Mouse (Mus musculus) left cerebral cortex, postnatal 25 days (tissue): ENCODE measurements around the gene Slc9a6. TPM values are rescaled to one million over a fixed set of nuclear protein-coding genes. Genes with fewer than 3 reads are reported as not detected.

Experiments used
- DNase-seq, 2 experiments: peaks; one replicate each; pipeline ENCODE4 v3.0.0; 2022; ENCODE audit warnings: low spot score in 2 of 2, mixed read lengths in 1 of 2
- intact Hi-C: fragments of 180-260 bp; cut with DNase I; formaldehyde crosslinking; loops from one replicate; pipeline ENCODE4 v1.15.1; 2025
- total RNA-seq, 2 experiments: library from RNA; stranded (reverse); gene quantifications; 2 replicates each; pipeline ENCODE4 v1.2.3; 2021

Slc9a6 gene
- total RNA-seq, 2 experiments from 2014 or later = 90.7 to 92.3 TPM

GRCm38 (mm10) chrX:56661143-56661542, 51.6 kb downstream of the Slc9a6 start:
- DNase-seq = no peak
- intact Hi-C loops = no loop called here

GRCm38 (mm10) chrX:56662316-56662715, 52.8 kb downstream of the Slc9a6 start:
- intact Hi-C loops = no loop called here
- no peak for DNase-seq

- intact Hi-C loops = no loop called here
- no peak for DNase-seq
These were observed 53.8 kb downstream of the Slc9a6 start for GRCm38 (mm10) chrX:56663377-56663776.

- no peak for DNase-seq
- intact Hi-C loops = loop anchor here (5.0 kb wide), 1 partner anchor 67 kb away; the partner anchor contains the start of gene Fhl1
These were observed 55.8 kb downstream of the Slc9a6 start for GRCm38 (mm10) chrX:56665226-56665973.

GRCm38 (mm10) chrX:56667296-56667695, 57.7 kb downstream of the Slc9a6 start:
- peak in 1 of 2 experiments; percentile 55 for DNase-seq
- intact Hi-C loops = loop anchor here (5.0 kb wide), 1 partner anchor 65 kb away; the partner anchor contains the start of gene Fhl1

GRCm38 (mm10) chrX:56668051-56668450, 58.5 kb downstream of the Slc9a6 start:
- intact Hi-C loops = loop anchor here (5.0 kb wide), 1 partner anchor 64 kb away; the partner anchor contains the start of gene Fhl1
- DNase-seq = no peak

GRCm38 (mm10) chrX:56668501-56668900, 58.9 kb downstream of the Slc9a6 start:
- intact Hi-C loops = loop anchor here (5.0 kb wide), 1 partner anchor 64 kb away; the partner anchor contains the start of gene Fhl1

GRCm38 (mm10) chrX:56675556-56675955, 66.0 kb downstream of the Slc9a6 start:
- intact Hi-C loops = no loop called here
- no peak for DNase-seq

More at GRCm38 (mm10) chrX:56668501-56668900, 58.9 kb downstream of the Slc9a6 start:
- DNase-seq = no peak

GRCm38 (mm10) chrX:56677736-56678135, 68.2 kb downstream of the Slc9a6 start:
- intact Hi-C loops = no loop called here
- DNase-seq = peak in 1 of 2 experiments; percentile 62

GRCm38 (mm10) chrX:56679066-56679465, 69.5 kb downstream of the Slc9a6 start:
- intact Hi-C loops = no loop called here
- DNase-seq = no peak

- intact Hi-C loops = no loop called here
- no peak for DNase-seq
These were observed 72.7 kb downstream of the Slc9a6 start for GRCm38 (mm10) chrX:56682156-56682720.

- DNase-seq = no peak
- intact Hi-C loops = no loop called here
These were observed 74.0 kb downstream of the Slc9a6 start for GRCm38 (mm10) chrX:56683521-56683920.

- no peak for DNase-seq
- intact Hi-C loops = no loop called here
These were observed 83.0 kb downstream of the Slc9a6 start for GRCm38 (mm10) chrX:56692554-56692953.

GRCm38 (mm10) chrX:56694539-56694938, 85.0 kb downstream of the Slc9a6 start:
- no peak for DNase-seq
- intact Hi-C loops = no loop called here

- no peak for DNase-seq
- intact Hi-C loops = no loop called here
These were observed 87.7 kb downstream of the Slc9a6 start for GRCm38 (mm10) chrX:56697199-56697780.

- DNase-seq = no peak
- intact Hi-C loops = no loop called here
These were observed 88.3 kb downstream of the Slc9a6 start for GRCm38 (mm10) chrX:56697886-56698285.

- DNase-seq = no peak
- intact Hi-C loops = no loop called here
These were observed 91.7 kb downstream of the Slc9a6 start for GRCm38 (mm10) chrX:56701261-56701660.

GRCm38 (mm10) chrX:56703965-56704562, 94.5 kb downstream of the Slc9a6 start:
- no peak for DNase-seq
- intact Hi-C loops = no loop called here

- DNase-seq = no peak
- intact Hi-C loops = no loop called here
These were observed 99.2 kb downstream of the Slc9a6 start for GRCm38 (mm10) chrX:56708592-56709370.
